Mouse (Mus musculus): ENCODE measurements at regions not wholly inside any gene's neighbourhood (a gene's known extent, or its start where the extent isn't known, plus 50 kb on each side); places are given as distances from the start of the nearest gene placed in this dataset.

DNA sequence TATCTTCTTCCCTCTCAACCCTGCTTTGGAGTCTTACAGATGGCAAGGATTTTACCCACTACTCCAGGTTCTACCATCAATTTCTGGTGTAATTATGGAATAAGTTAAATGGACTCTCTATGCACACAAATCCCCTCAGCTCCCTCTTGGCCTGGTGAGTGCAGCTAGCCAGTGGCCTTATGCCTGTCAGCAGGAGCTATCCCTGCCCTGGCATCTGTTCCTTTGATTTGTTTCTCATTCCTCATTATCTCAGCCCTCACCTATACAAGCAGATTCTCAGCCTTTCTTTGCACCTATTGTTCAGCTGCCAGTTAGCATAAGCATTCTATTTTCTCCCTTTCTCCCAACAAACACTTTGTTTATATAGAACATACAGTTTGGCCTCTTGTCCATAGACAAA, 150.3 kb downstream of the Rnf152 start:
- H3K4me3 ChIP-seq (ENCODE audit: insufficient read depth, low read length): no peak overlapping the region
- H3K27ac ChIP-seq (ENCODE audit: insufficient read depth, low read depth, low read length): no peak overlapping the region
- H3K4me1 ChIP-seq (ENCODE audit: control insufficient read depth, insufficient read depth, low read length): no peaks in the 10 kb centered on the region
- no peak for TF ChIP-seq CTCF (IDR thresholded peaks at IDR 0.05; ENCODE audit: low read depth, low read length)
- TF ChIP-seq POLR2A (IDR thresholded peaks at IDR 0.05; ENCODE audit: borderline replicate concordance, low read depth, low read length): no peak

DNA sequence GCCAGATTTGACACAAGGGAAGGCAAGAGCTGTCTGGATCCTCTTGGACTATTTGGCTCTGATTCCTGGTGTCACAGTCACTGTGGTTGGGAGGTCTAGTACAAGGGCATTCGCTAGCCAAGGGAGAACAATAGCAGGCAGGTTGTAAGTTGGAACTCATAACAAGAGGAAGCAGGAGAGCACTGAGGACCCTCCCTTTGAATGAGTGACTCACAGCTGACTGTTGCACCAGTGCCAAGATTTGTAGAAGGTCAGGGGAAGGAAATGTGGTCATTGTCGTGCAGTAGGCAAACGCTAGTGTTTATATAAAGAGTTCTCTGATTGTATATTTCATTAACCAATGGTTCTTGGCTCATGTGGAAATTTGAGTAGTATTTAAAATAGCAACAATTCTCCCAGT, 157.2 kb downstream of the Rnf152 start:
- Histone ChIP-seq H3K27ac (ENCODE audit: insufficient read depth, low read depth, low read length) (0 out of 2 replicates have a peak overlapping the region, but pooled peaks have one; percentile 3), H3K4me3 (ENCODE audit: insufficient read depth, low read length) (no peak overlapping the region)
- TF ChIP-seq POLR2A (IDR thresholded peaks at IDR 0.05; ENCODE audit: borderline replicate concordance, low read depth, low read length): no peak
- no peak for TF ChIP-seq CTCF (IDR thresholded peaks at IDR 0.05; ENCODE audit: low read depth, low read length)

DNA sequence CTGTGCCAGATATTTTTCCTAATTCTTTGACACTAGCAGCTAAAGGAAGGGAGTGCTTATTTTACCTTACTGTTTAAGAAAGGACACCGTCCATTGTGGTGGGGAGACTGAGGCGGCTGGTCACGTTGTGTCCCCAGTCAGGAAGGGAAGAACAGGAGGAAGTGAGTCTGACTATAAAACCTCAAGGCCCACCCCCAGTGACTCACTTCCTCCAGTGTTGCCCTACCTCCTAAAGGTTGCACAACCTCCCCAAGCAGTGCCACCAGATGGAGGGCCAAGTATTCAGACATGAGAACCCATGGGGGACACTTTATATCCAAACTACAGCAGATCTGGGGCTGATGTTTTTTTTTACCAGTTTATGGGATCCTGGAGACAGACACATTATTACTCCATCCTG, 165.4 kb downstream of the Rnf152 start:
- Histone ChIP-seq H3K4me1 (ENCODE audit: control insufficient read depth, insufficient read depth, low read length) (peaks cover 10% of the 10 kb centered on the region), H3K4me3 (ENCODE audit: insufficient read depth, low read length) (no peak overlapping the region), H3K27ac (ENCODE audit: insufficient read depth, low read depth, low read length) (no peak overlapping the region)
- TF ChIP-seq POLR2A (IDR thresholded peaks at IDR 0.05; ENCODE audit: borderline replicate concordance, low read depth, low read length): no peak
- TF ChIP-seq CTCF (IDR thresholded peaks at IDR 0.05; ENCODE audit: low read depth, low read length): no peak

More for the DNA sequence above, 157.2 kb downstream of the Rnf152 start:
- peaks cover 10% of the 10 kb centered on the region for H3K4me1 ChIP-seq (ENCODE audit: control insufficient read depth, insufficient read depth, low read length)

DNA sequence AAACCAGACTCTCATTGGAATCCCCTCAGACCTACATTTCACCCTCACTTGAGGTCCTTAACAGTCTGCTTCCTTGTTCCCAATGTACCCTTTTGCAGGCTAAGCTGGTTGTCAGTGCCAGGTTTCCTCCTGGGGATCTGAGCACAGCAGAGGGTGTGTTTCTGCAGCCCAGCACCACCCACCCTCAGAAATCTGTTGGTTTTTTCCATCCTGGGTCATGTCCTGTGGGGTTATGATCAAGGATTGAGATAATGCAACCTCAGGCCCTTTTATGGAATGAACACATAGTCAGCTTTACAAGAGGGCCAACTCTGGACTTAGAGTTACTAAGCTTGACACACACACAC, 167.6 kb downstream of the Rnf152 start:
- H3K4me1 ChIP-seq (ENCODE audit: control insufficient read depth, insufficient read depth, low read length): peaks cover 10% of the 10 kb centered on the region
- H3K4me3 ChIP-seq (ENCODE audit: insufficient read depth, low read length): no peak overlapping the region
- TF ChIP-seq CTCF (IDR thresholded peaks at IDR 0.05; ENCODE audit: low read depth, low read length) (no peak), POLR2A (IDR thresholded peaks at IDR 0.05; ENCODE audit: borderline replicate concordance, low read depth, low read length) (no peak)
- H3K27ac ChIP-seq (ENCODE audit: insufficient read depth, low read depth, low read length): no peak overlapping the region

DNA sequence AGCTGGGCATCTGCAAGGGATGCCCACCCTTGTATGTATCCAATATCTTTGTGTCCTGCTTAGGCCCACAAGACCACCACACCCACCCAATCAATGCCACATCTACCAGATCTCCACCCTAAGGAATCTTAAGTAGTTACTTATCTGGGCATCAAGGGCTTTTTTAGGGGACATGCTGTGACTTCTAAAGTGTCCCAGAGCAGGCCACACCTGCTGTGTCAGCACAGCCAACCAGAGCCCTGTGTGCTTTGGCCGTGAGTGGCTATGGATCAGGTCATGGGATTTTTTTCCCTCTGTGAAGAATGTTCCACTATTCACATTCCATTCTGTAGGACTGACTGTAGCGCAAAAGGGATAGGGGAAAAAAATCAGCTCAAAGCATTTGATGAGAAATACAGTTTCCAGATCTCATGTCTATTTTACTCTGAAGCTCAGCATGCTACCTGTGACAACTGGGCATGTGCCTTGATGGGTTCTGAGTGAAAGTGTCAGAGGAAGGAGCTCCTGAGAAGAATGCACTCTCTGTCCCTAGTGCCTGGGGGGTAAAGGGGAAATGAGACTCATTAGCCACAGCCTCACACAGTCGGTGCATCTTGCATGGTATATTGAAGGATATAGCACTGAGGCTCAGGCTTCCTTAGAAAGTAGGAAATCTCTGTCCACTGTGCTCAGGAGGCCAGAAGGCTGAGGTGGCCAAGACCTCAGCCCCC, 168.1 kb downstream of the Rnf152 start:
- peaks cover 10% of the 10 kb centered on the region for H3K4me1 ChIP-seq (ENCODE audit: control insufficient read depth, insufficient read depth, low read length)
- no peak overlapping the region for H3K27ac ChIP-seq (ENCODE audit: insufficient read depth, low read depth, low read length)
- H3K4me3 ChIP-seq (ENCODE audit: insufficient read depth, low read length): no peak overlapping the region
- TF ChIP-seq CTCF (IDR thresholded peaks at IDR 0.05; ENCODE audit: low read depth, low read length): no peak
- no peak for TF ChIP-seq POLR2A (IDR thresholded peaks at IDR 0.05; ENCODE audit: borderline replicate concordance, low read depth, low read length)

DNA sequence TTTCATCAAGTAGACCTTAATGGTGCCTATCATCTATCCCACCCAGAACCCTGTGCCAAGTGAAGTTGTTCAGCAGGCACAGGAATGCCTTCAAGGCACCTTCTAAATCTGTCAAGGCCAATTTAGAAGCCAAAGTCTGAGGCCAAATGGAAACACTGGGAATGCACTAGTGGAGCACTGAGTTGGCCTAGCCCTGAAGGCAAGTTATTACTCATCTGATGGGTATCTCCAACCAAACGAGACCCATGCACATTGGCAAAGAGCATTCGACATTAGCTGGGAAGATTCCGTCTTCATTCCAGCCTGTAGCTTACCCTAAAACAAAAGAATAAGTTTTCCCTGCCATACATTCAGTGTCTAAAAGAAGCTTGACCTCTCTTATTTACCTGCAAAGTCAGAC, 172.0 kb downstream of the Rnf152 start:
- Histone ChIP-seq H3K4me3 (ENCODE audit: insufficient read depth, low read length) (no peak overlapping the region), H3K4me1 (ENCODE audit: control insufficient read depth, insufficient read depth, low read length) (peaks cover 15% of the 10 kb centered on the region), H3K27ac (ENCODE audit: insufficient read depth, low read depth, low read length) (no peak overlapping the region)
- TF ChIP-seq CTCF (IDR thresholded peaks at IDR 0.05; ENCODE audit: low read depth, low read length): no peak
- TF ChIP-seq POLR2A (IDR thresholded peaks at IDR 0.05; ENCODE audit: borderline replicate concordance, low read depth, low read length): no peak

DNA sequence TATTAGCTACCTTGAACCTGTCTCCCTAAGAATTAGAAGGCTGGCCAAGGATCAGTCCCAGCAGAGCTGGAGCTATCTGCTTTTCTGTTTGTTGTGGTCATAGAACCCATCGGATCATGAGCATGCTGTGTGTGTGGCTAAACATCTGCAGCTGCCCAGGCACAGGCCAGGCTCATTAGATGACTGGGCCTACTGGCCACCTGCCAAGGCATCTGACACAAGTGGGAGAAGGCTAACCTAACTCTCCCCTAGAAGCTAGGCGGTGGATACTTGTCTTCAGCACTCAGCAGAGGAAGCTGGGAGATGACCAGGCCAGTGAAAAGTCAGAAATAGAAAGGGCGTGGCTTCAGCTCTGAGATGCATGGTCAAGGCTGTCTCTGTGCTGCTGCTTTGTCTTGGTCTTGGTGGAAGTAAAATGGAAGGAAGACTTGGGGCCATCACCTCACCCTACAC, 177.1 kb downstream of the Rnf152 start:
- Histone ChIP-seq H3K4me1 (ENCODE audit: control insufficient read depth, insufficient read depth, low read length) (peaks cover 17% of the 10 kb centered on the region), H3K4me3 (ENCODE audit: insufficient read depth, low read length) (no peak overlapping the region), H3K27ac (ENCODE audit: insufficient read depth, low read depth, low read length) (peak overlapping the region; percentile 59)
- TF ChIP-seq POLR2A (IDR thresholded peaks at IDR 0.05; ENCODE audit: borderline replicate concordance, low read depth, low read length): no peak

DNA sequence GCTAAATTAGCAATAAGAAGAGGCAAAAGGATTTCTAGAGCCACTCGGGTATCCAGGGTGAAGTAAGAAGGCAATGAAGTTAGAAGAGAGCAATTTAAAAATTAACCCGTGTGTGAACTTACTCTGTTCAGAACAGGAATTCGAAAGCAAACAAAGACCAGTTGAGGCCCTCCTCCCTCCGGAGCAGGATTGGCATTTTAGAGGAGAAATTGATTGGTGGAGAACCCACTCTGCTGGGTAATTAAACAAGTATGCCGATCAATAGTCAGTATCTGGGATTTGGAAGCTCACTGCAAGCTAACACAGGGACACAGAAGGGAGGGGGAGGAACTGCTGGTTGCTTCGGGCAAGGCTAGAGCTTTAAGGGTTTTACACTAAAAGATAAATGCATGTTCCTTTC, 177.7 kb downstream of the Rnf152 start:
- peaks cover 17% of the 10 kb centered on the region for H3K4me1 ChIP-seq (ENCODE audit: control insufficient read depth, insufficient read depth, low read length)
- H3K27ac ChIP-seq (ENCODE audit: insufficient read depth, low read depth, low read length): peak overlapping the region; percentile 59
- TF ChIP-seq CTCF (IDR thresholded peaks at IDR 0.05; ENCODE audit: low read depth, low read length): no peak
- no peak for TF ChIP-seq POLR2A (IDR thresholded peaks at IDR 0.05; ENCODE audit: borderline replicate concordance, low read depth, low read length)
- no peak overlapping the region for H3K4me3 ChIP-seq (ENCODE audit: insufficient read depth, low read length)

DNA sequence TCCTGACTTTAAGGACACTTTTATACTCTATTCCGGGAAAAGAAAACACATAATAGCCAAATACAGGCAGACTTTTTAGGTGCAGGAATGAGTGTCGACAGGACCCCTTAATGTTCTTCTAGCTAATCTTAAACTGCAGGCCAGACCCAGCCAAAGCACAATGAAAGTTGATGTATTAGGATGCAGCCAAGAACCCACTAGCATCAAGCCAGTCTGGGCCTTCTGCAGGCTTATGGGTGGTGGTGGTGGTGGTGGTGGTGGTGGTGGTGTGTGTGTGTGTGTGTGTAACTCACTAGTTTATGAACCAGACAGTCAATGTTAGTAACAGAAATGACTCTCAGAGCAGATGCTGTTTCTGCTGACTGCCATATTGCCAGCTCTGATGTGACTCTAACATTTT, 178.6 kb downstream of the Rnf152 start:
- no peak overlapping the region for H3K4me3 ChIP-seq (ENCODE audit: insufficient read depth, low read length)
- TF ChIP-seq POLR2A (IDR thresholded peaks at IDR 0.05; ENCODE audit: borderline replicate concordance, low read depth, low read length) (no peak), CTCF (IDR thresholded peaks at IDR 0.05; ENCODE audit: low read depth, low read length) (no peak)
- peaks cover 17% of the 10 kb centered on the region for H3K4me1 ChIP-seq (ENCODE audit: control insufficient read depth, insufficient read depth, low read length)
- H3K27ac ChIP-seq (ENCODE audit: insufficient read depth, low read depth, low read length): no peak overlapping the region

DNA sequence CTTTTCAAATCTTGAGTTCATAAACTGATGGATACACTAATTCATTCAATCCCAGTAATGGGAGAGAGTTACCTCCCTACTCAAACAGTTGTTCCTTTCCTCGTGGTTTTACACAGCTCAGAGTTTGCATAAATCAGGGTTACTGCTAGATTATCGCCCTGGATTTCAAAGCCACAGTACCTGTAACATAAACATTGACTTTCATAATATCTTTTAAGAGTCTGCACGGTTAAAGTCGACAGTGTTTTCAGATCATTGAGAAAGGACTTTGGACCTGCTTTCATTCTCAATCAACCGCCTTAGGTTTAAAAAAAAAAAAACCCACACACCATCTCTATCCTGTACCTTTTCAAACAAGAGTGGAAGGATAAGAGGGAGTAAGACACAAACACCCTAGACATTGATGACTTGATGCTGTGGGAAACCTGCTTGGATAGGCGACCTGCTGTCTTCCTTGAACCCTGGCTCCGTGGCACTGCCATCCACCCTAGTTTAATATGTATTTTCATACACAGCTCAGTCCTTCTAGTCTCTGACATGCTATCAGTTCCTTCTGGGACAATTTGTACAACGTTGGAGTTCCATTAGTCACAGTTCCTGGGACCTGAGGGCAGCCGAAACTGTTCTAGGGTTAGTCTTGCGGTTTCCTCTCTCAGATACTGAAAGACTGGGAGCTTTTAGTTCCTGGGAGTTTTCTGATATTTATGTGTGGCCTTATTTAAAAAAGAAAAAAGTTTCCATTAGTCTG, 179.3 kb downstream of the Rnf152 start:
- H3K27ac ChIP-seq (ENCODE audit: insufficient read depth, low read depth, low read length): no peak overlapping the region
- TF ChIP-seq CTCF (IDR thresholded peaks at IDR 0.05; ENCODE audit: low read depth, low read length): no peak
- no peak for TF ChIP-seq POLR2A (IDR thresholded peaks at IDR 0.05; ENCODE audit: borderline replicate concordance, low read depth, low read length)
- H3K4me3 ChIP-seq (ENCODE audit: insufficient read depth, low read length): no peak overlapping the region
- peaks cover 17% of the 10 kb centered on the region for H3K4me1 ChIP-seq (ENCODE audit: control insufficient read depth, insufficient read depth, low read length)
